Mouse (Mus musculus) embryonic facial prominence, embryonic 11.5 days (tissue): ENCODE data around the gene Abca5. TPM values are rescaled to one million over a fixed set of nuclear protein-coding genes. Genes with fewer than 3 reads are reported as not detected.
A peak's percentile ranks its signal among the peaks of the same experiment; 100 is the strongest.

Source experiments
- ATAC-seq: fragments of 200-750 bp; cut with Nextera tagmentation; replicated peaks from 2 replicates; pipeline ENCODE4 v1.8.0; 2017; ENCODE audit warnings: low read depth; ENCODE audit not compliant: insufficient number of reproducible peaks, low FRiP score, low TSS enrichment
- DNase-seq: peaks from one replicate; pipeline ENCODE4 v3.0.0-alpha.2; 2015; ENCODE audit warnings: low spot score
- H3K27ac ChIP-seq: fragments of 300-500 bp; sonication (generic); replicated peaks from 2 replicates; pipeline ENCODE4 v1.5.1; 2014; ENCODE audit warnings: mild to moderate bottlenecking, low read depth, low read length, control low read depth
- H3K27me3 ChIP-seq: fragments of 300-500 bp; sonication (generic); 2 replicates; pipeline ENCODE4 v1.6.1; 2014; ENCODE audit warnings: mild to moderate bottlenecking, low read length, moderate library complexity, mixed read lengths; ENCODE audit not compliant: control insufficient read depth, insufficient read depth
- H3K36me3 ChIP-seq: fragments of 300-500 bp; sonication (generic); replicated peaks from 2 replicates; pipeline ENCODE4 v1.6.1; 2014; ENCODE audit warnings: low read depth, mild to moderate bottlenecking, low read length, moderate library complexity, mixed read lengths; ENCODE audit not compliant: control insufficient read depth, insufficient read depth
- H3K4me1 ChIP-seq: fragments of 300-500 bp; sonication (generic); 2 replicates; pipeline ENCODE4 v1.6.1; 2014; ENCODE audit warnings: low read length, mixed read lengths; ENCODE audit not compliant: control insufficient read depth, insufficient read depth
- H3K4me2 ChIP-seq: fragments of 300-500 bp; sonication (generic); 2 replicates; pipeline ENCODE4 v1.6.1; 2014; ENCODE audit warnings: low read depth, mild to moderate bottlenecking, control low read depth, low read length, moderate library complexity
- H3K4me3 ChIP-seq: fragments of 300-500 bp; sonication (generic); 2 replicates; pipeline ENCODE4 v1.5.1; 2014; ENCODE audit warnings: low read depth, low read length, control low read depth
- H3K9ac ChIP-seq: fragments of 300-500 bp; sonication (generic); replicated peaks from 2 replicates; pipeline ENCODE4 v1.6.1; 2014; ENCODE audit warnings: mild to moderate bottlenecking, control low read depth, low read length
- H3K9me3 ChIP-seq: fragments of 300-500 bp; sonication (generic); replicated peaks from 2 replicates; pipeline ENCODE4 v1.6.1; 2016; ENCODE audit warnings: mild to moderate bottlenecking, low read length, inconsistent platforms, mixed read lengths; ENCODE audit not compliant: control insufficient read depth
- WGBS: fragments of 180-500 bp; shearing (Covaris S2); extraction: QIAGEN DNeasy Blood & Tissue Kit; methylation state at CpG from one replicate; pipeline ENCODE4 v1.1.7; 2014; 5-methylcytosine and 5-hydroxymethylcytosine counted together
- polyA plus RNA-seq: library from polyadenylated mRNA; unstranded; fragments of >200 nt; fragmentation: Nextera tagmentation; extraction: Ambion mirVana; gene quantifications from 2 replicates; pipeline ENCODE4 v1.2.1, GENCODE M21; 2014

The Abca5 gene
- polyA plus RNA-seq, 1 experiment from 2014 or later = 4.8 TPM

DNA sequence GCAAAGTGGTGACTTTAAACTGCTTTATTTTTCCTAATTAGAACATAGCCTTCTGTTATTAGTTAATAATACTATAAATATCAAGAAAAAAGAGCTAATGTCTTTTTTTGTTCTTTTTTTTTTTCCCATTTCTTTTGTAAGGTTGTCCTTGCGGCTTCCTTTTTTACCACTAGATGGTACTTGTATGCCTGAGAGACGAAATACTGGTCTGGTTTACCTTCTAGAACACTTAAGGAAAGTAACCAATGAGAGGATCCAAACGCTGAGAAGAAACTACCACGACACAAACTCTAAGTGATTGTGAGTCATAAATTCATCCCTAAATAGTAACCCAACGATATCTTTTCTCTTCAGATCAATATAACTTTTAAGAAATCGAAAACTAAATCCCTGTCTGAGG is 10.3 kb upstream of the Abca5 start:
- 67% methylated on average over 6 of the region's 6 CpGs for WGBS
- H3K27ac ChIP-seq = no peak overlapping the region
- DNase-seq = no peak
- H3K9ac ChIP-seq = no peak overlapping the region
- no peaks in the 10 kb centered on the region for H3K4me1 ChIP-seq
- no peaks in the 10 kb centered on the region for H3K9me3 ChIP-seq
- ATAC-seq = no peak
- H3K27me3 ChIP-seq = no peaks in the 10 kb centered on the region
- no peak overlapping the region for H3K4me3 ChIP-seq
- H3K36me3 ChIP-seq = no peaks in the 10 kb centered on the region
- no peak overlapping the region for H3K4me2 ChIP-seq

DNA sequence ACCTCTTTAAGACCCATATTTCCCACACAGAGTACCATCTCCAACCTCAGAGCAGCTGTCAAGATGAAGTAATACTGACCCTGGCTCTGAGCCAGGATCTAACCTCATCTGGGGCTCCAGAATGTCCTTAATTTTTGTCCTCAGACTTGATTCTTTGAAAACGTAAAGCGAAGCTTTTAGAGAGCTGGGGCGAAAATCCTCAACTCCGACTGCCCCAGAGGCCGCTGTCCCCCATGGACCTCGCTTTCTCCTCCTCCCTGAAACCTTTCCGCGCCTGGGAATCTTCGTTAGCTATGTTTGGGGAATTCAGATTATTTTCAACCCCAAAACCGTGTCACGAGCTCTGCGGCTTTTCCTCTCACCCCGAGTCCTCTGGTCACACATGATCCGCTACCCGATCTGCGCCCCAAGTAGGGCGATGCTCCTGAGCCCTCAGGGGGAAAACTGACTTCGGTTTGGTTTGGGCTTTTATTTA is 665 bp downstream of the Abca5 start:
- ATAC-seq = peak; percentile 42; the same call in 1 of the 2 replicates
- Histone ChIP-seq H3K4me1 (no peaks in the 10 kb centered on the region), H3K27me3 (no peaks in the 10 kb centered on the region), H3K4me2 (peak overlapping the region; percentile 50), H3K9ac (peak overlapping the region; percentile 65), H3K9me3 (no peaks in the 10 kb centered on the region), H3K27ac (no peak overlapping the region), H3K36me3 (no peaks in the 10 kb centered on the region), H3K4me3 (peak overlapping the region; percentile 81)
- under 1% methylated on average over 18 of the region's 18 CpGs for WGBS
- peak; percentile 34 for DNase-seq

DNA sequence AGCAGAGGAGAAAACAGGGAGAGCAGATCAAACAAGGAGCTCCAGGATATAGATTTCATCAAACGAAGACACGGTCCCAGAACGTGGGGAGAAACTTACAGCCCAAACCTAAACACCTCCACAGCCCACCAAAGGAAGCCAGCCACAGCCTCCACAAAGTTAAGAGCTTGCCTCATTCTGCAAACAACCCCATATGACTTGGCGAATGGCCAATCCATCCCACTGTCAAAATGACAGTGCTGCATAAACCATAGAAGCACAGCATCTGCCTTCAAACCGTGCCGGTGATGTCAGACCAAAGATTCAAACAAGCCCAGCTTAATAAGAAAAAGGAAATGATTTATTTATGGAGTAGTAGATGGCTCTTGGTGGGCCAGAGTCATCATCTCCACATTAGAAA is 7.4 kb downstream of the Abca5 start:
- Histone ChIP-seq H3K4me1 (no peaks in the 10 kb centered on the region), H3K27me3 (no peaks in the 10 kb centered on the region), H3K27ac (no peak overlapping the region), H3K9ac (no peak overlapping the region), H3K4me2 (no peak overlapping the region), H3K9me3 (no peaks in the 10 kb centered on the region), H3K4me3 (no peak overlapping the region), H3K36me3 (no peaks in the 10 kb centered on the region)
- 91% methylated on average over 6 of the region's 6 CpGs for WGBS
- DNase-seq = no peak
- ATAC-seq = no peak

DNA sequence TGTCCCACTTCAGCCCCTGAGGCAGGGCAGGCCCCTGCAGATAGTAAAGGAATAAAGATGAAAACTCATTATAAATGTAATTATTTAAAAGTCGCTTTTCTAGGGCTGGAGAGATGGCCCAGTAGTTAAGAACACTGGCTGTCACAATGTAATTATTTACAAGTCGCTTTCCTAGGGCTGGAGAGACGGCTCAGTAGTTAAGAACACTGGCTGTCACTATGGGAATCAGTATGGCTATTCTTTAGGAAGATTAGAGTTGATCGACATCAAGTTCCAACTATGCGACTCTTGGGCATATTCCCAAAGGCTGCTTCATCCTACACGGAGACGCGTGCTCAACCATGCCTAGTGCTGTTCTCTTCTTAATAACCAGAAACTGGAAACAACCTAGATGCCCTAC is 15.2 kb downstream of the Abca5 start:
- DNase-seq = no peak
- no peaks in the 10 kb centered on the region for H3K4me1 ChIP-seq
- H3K9me3 ChIP-seq = no peaks in the 10 kb centered on the region
- no peaks in the 10 kb centered on the region for H3K36me3 ChIP-seq
- no peak overlapping the region for H3K4me2 ChIP-seq
- ATAC-seq = 0 out of 2 replicates have a peak, but pooled peaks have one; percentile 44
- 73% methylated on average over 8 of the region's 8 CpGs for WGBS
- no peak overlapping the region for H3K4me3 ChIP-seq
- H3K27me3 ChIP-seq = no peaks in the 10 kb centered on the region
- no peak overlapping the region for H3K27ac ChIP-seq
- no peak overlapping the region for H3K9ac ChIP-seq

DNA sequence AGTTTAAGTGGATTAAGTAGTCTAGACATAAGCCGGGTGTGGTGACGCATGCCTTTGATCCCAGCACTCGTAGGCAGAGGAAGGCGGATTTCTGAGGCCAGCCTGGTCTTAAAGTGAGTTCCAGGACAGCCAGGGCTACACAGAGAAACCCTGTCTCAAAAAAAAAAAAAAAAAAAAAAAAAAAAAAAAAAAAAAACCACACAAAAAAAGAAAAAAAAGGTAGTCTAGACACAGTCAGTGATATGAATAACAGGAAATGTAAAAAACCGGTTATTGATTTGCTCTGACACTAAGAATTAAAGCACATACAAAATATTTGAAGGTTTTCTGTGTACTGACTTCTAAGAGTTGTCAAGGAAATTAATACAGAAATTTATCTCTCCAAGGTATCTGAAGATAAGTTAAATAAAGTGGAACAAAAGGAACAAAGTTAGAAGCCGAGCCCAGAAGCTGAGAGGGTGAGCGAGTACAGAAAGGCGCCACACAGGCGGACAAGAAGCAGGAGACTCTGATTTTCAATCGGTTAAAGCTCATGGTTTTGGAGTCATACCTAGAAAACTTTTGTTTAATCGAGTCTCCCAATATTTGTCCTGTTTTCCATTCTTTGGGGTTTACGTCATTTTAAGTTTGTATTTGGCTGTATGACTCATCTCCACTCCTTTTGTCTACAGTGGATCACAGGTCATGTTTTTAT is 30.9 kb downstream of the Abca5 start:
- Histone ChIP-seq H3K9me3 (no peaks in the 10 kb centered on the region), H3K36me3 (no peaks in the 10 kb centered on the region), H3K4me3 (no peak overlapping the region), H3K4me2 (no peak overlapping the region), H3K27ac (no peak overlapping the region), H3K27me3 (no peaks in the 10 kb centered on the region), H3K9ac (no peak overlapping the region), H3K4me1 (no peaks in the 10 kb centered on the region; the same call in 1 of the 2 replicates)
- 83% methylated on average over 12 of the region's 12 CpGs for WGBS
- ATAC-seq (no peak), DNase-seq (no peak)

DNA sequence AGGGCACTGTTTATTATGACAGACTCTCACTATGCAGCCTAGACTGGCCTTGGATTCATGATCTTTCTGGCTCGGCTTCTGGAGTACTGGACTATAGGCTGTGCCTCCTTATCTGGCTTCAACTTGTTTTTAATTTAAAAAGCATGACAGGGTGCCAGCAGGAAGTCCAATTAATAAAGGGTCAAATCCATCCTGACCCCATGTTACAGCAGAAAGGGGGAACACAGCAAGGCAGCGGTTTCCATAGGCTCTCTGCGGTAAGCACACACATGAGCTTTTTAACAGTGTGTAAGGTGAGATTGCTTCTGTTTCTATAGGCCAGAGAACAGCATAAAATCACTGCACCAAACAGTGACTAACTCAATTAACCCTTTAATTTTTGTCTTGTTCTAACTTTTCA is 34.1 kb downstream of the Abca5 start:
- H3K4me1 ChIP-seq = no peaks in the 10 kb centered on the region; the same call in 1 of the 2 replicates
- no peak overlapping the region for H3K27ac ChIP-seq
- 29% methylated on average over 3 of the region's 3 CpGs for WGBS
- H3K9me3 ChIP-seq = no peaks in the 10 kb centered on the region
- ATAC-seq (no peak; the same call in 1 of the 2 replicates), DNase-seq (peak; percentile 34)
- no peak overlapping the region for H3K4me3 ChIP-seq
- no peak overlapping the region for H3K4me2 ChIP-seq
- no peak overlapping the region for H3K9ac ChIP-seq
- no peaks in the 10 kb centered on the region for H3K27me3 ChIP-seq
- H3K36me3 ChIP-seq = no peaks in the 10 kb centered on the region

DNA sequence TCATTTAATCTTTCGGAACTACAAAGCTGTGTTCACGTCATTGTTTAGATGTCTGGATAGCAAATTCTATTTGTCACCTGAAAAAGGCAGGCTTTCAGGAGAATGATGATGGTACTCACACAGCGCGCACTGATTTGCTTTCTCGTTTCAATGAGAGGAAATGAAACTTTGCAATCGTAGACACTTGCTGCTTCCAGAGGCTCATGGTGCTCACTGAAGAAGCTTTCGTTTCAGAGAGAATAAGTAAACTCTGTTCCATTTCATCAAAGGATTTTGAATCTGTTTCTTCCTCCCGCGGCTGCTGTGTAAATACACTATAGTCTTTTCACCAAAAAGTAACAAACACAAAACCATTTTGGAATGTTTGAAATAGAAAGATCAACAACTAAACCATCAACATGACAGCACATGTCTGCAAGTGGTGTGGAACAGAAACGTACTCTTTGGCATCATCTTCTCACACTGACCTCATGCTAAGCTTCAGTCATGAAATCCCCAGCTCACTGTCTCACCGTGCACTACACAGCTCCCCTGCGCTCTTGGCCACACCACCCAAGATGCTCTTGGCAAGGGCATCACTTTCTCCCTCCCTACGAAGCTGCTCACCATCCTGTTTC is 39.5 kb downstream of the Abca5 start:
- H3K27ac ChIP-seq = no peak overlapping the region
- 83% methylated on average over 13 of the region's 13 CpGs for WGBS
- no peaks in the 10 kb centered on the region for H3K36me3 ChIP-seq
- H3K4me1 ChIP-seq = no peaks in the 10 kb centered on the region; the same call in 1 of the 2 replicates
- no peak overlapping the region for H3K4me2 ChIP-seq
- H3K4me3 ChIP-seq = no peak overlapping the region
- no peak for ATAC-seq
- H3K27me3 ChIP-seq = no peaks in the 10 kb centered on the region
- no peak for DNase-seq
- no peaks in the 10 kb centered on the region for H3K9me3 ChIP-seq
- H3K9ac ChIP-seq = no peak overlapping the region

DNA sequence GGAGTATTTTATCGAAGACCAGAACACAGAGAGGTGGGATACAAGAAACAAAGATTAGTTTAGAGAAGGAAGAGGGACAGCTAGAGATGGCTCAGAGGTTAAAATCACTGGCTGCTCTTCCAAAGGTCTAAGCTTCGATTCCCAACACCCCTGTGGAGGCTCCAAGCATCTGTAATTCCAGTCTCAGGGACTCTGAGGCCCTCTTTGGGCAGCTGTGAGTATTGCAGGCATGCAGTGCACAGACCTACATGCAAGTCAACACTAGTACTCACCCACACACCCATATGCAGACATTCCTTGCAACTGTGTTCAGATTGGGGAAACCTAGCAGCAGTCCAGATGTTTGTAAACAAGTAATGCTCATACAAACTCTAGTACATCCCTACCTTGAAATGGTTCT is 46.9 kb downstream of the Abca5 start:
- WGBS = 81% methylated on average over 2 of the region's 2 CpGs
- no peak overlapping the region for H3K9ac ChIP-seq
- no peak for ATAC-seq
- H3K4me3 ChIP-seq = no peak overlapping the region
- H3K4me2 ChIP-seq = no peak overlapping the region
- no peak overlapping the region for H3K27ac ChIP-seq
- no peaks in the 10 kb centered on the region for H3K36me3 ChIP-seq
- H3K27me3 ChIP-seq = no peaks in the 10 kb centered on the region
- H3K9me3 ChIP-seq = no peaks in the 10 kb centered on the region
- no peak for DNase-seq
- no peaks in the 10 kb centered on the region; the same call in 1 of the 2 replicates for H3K4me1 ChIP-seq
